Mouse (Mus musculus) CH12.LX (cell line): ENCODE results near the gene Smdt1. TPM values are rescaled to one million over a fixed set of nuclear protein-coding genes. Genes with fewer than 3 reads are reported as not detected.

Source experiments
- DNase-seq: peaks from one replicate; pipeline ENCODE4 v3.0.0-alpha.2; 2013; ENCODE audit errors: extremely low read depth
- H3K27ac ChIP-seq: 2 replicates; pipeline ENCODE4 v1.5.1; 2012; ENCODE audit warnings: low read depth, mild to moderate bottlenecking, control low read depth, moderate library complexity; ENCODE audit not compliant: insufficient read depth
- H3K27me3 ChIP-seq: replicated peaks from 2 replicates; pipeline ENCODE3; 2012; ENCODE audit warnings: inconsistent platforms
- H3K36me3 ChIP-seq, 2 experiments: replicated peaks in 1 of 2; 2 replicates each; pipeline versions ENCODE3 to v1.6.1; 2012; ENCODE audit warnings: inconsistent platforms in 1 of 2, low read length in 1 of 2, mild to moderate bottlenecking in 1 of 2, mixed read lengths in 1 of 2, moderate library complexity in 1 of 2; ENCODE audit not compliant: control insufficient read depth in 1 of 2, insufficient read depth in 1 of 2
- H3K4me1 ChIP-seq, 2 experiments: 2 replicates each; pipeline ENCODE4 v1.6.1; 2012; ENCODE audit warnings: inconsistent platforms in 1 of 2, moderate library complexity in 1 of 2; ENCODE audit not compliant: insufficient read depth in 2 of 2, control insufficient read depth in 1 of 2
- H3K4me2 ChIP-seq: 2 replicates; pipeline ENCODE4 v1.6.1; 2012; ENCODE audit warnings: low read depth, mild to moderate bottlenecking, control low read depth; ENCODE audit not compliant: poor library complexity, insufficient read depth, severe bottlenecking
- H3K4me3 ChIP-seq, 3 experiments: fragments of 150-350 bp in 1 of 3; sonication (generic) in 1 of 3; replicated peaks in 1 of 3; 2 replicates each; pipeline versions ENCODE3 to v1.5.1; 2011 to 2012; ENCODE audit warnings: low read depth in 2 of 3, low read length in 2 of 3, mild to moderate bottlenecking in 2 of 3, moderate library complexity in 2 of 3, control low read depth in 1 of 3, improper control_type of control experiment in 1 of 3, inconsistent platforms in 1 of 3, mixed read lengths in 1 of 3; ENCODE audit not compliant: poor library complexity in 1 of 3
- H3K79me2 ChIP-seq: replicated peaks from 2 replicates; pipeline ENCODE4 v1.6.1; 2012; ENCODE audit warnings: mild to moderate bottlenecking, moderate library complexity; ENCODE audit not compliant: control insufficient read depth, poor library complexity, insufficient read depth, severe bottlenecking; ENCODE audit errors: extremely low read depth
- H3K9ac ChIP-seq: 2 replicates; pipeline ENCODE4 v1.6.1; 2012; ENCODE audit warnings: low read depth, mild to moderate bottlenecking, control low read depth, moderate library complexity; ENCODE audit not compliant: insufficient read depth
- H3K9me3 ChIP-seq: replicated peaks from 2 replicates; pipeline ENCODE3; 2012; ENCODE audit warnings: low read length, inconsistent platforms, mixed read lengths
- BHLHE40 ChIP-seq: IDR thresholded peaks from 2 replicates; pipeline ENCODE4 v1.6.1; 2011; ENCODE audit warnings: mild to moderate bottlenecking, low read depth, low read length, improper control_type of control experiment
- CHD1 ChIP-seq: IDR thresholded peaks from 2 replicates; pipeline ENCODE4 v1.6.1; 2012; ENCODE audit warnings: low read depth, low read length, improper control_type of control experiment, inconsistent platforms
- CHD2 ChIP-seq: IDR thresholded peaks from 2 replicates; pipeline ENCODE4 v1.6.1; 2011; ENCODE audit warnings: low read length, improper control_type of control experiment
- CTCF ChIP-seq, 2 experiments: IDR thresholded peaks in 1 of 2; conservative IDR thresholded peaks in 1 of 2; 2 replicates each; pipeline ENCODE4 v1.5.1; 2011 to 2012; ENCODE audit warnings: low read depth in 2 of 2, low read length in 2 of 2, improper control_type of control experiment in 1 of 2, inconsistent platforms in 1 of 2, mild to moderate bottlenecking in 1 of 2, moderate library complexity in 1 of 2
- E2F4 ChIP-seq: IDR thresholded peaks from 2 replicates; pipeline ENCODE4 v1.6.1; 2011; ENCODE audit warnings: low read depth, low read length, improper control_type of control experiment; ENCODE audit not compliant: insufficient replicate concordance
- EP300 ChIP-seq: IDR thresholded peaks from 2 replicates; pipeline ENCODE4 v1.6.1; 2011; ENCODE audit warnings: low read length, improper control_type of control experiment
- ETS1 ChIP-seq: conservative IDR thresholded peaks from 2 replicates; pipeline ENCODE4 v1.6.1; 2012; ENCODE audit warnings: low read depth, mild to moderate bottlenecking, inconsistent platforms, low read length, improper control_type of control experiment, moderate library complexity
- GABPA ChIP-seq: IDR thresholded peaks from 2 replicates; pipeline ENCODE4 v1.6.1; 2012; ENCODE audit warnings: low read depth, low read length, improper control_type of control experiment, inconsistent platforms; ENCODE audit not compliant: insufficient replicate concordance
- HCFC1 ChIP-seq: IDR thresholded peaks from 2 replicates; pipeline ENCODE4 v1.6.1; 2012; ENCODE audit warnings: low read depth, mild to moderate bottlenecking, inconsistent platforms, low read length, improper control_type of control experiment
- IRF4 ChIP-seq: IDR thresholded peaks from 2 replicates; pipeline ENCODE4 v1.6.1; 2014; ENCODE audit warnings: low read depth, mild to moderate bottlenecking, inconsistent platforms, low read length, improper control_type of control experiment
- JUN ChIP-seq: IDR thresholded peaks from 2 replicates; pipeline ENCODE4 v1.6.1; 2011; ENCODE audit warnings: low read depth, mild to moderate bottlenecking, low read length, improper control_type of control experiment, moderate library complexity; ENCODE audit not compliant: insufficient read depth
- KAT2A ChIP-seq: IDR thresholded peaks from 2 replicates; pipeline ENCODE4 v1.6.1; 2012; ENCODE audit warnings: low read length, improper control_type of control experiment, inconsistent platforms; ENCODE audit not compliant: insufficient replicate concordance
- MAX ChIP-seq: IDR thresholded peaks from 2 replicates; pipeline ENCODE4 v1.6.1; 2011; ENCODE audit warnings: low read length, improper control_type of control experiment
- MEF2A ChIP-seq: IDR thresholded peaks from 2 replicates; pipeline ENCODE4 v1.6.1; 2014; ENCODE audit warnings: low read depth, mild to moderate bottlenecking, inconsistent platforms, low read length, improper control_type of control experiment, borderline replicate concordance
- MXI1 ChIP-seq: IDR thresholded peaks from 2 replicates; pipeline ENCODE4 v1.6.1; 2011; ENCODE audit warnings: mild to moderate bottlenecking, low read depth, low read length, improper control_type of control experiment
- NELFE ChIP-seq: IDR thresholded peaks from 2 replicates; pipeline ENCODE4 v1.6.1; 2011; ENCODE audit warnings: low read depth, low read length, improper control_type of control experiment
- NRF1 ChIP-seq: IDR thresholded peaks from 2 replicates; pipeline ENCODE4 v1.6.1; 2014; ENCODE audit warnings: low read depth, mild to moderate bottlenecking, inconsistent platforms, low read length, improper control_type of control experiment, moderate library complexity
- POLR2A ChIP-seq: IDR thresholded peaks from 2 replicates; pipeline ENCODE4 v1.6.1; 2011; ENCODE audit warnings: low read depth, mild to moderate bottlenecking, improper control_type of control experiment, low read length
- POLR2AphosphoS2 ChIP-seq: IDR thresholded peaks from 2 replicates; pipeline ENCODE4 v1.6.1; 2011; ENCODE audit warnings: low read depth, low read length, improper control_type of control experiment
- RAD21 ChIP-seq: IDR thresholded peaks from 2 replicates; pipeline ENCODE4 v1.6.1; 2011; ENCODE audit warnings: low read depth, mild to moderate bottlenecking, low read length, improper control_type of control experiment, moderate library complexity
- SIN3A ChIP-seq: IDR thresholded peaks from 2 replicates; pipeline ENCODE4 v1.6.1; 2012; ENCODE audit warnings: low read length, improper control_type of control experiment, inconsistent platforms
- SMC3 ChIP-seq: IDR thresholded peaks from 2 replicates; pipeline ENCODE4 v1.6.1; 2011; ENCODE audit warnings: low read depth, low read length, improper control_type of control experiment
- UBTF ChIP-seq: IDR thresholded peaks from 2 replicates; pipeline ENCODE4 v1.6.1; 2012; ENCODE audit warnings: low read depth, mild to moderate bottlenecking, inconsistent platforms, low read length, improper control_type of control experiment, moderate library complexity
- USF1 ChIP-seq: IDR thresholded peaks from 2 replicates; pipeline ENCODE4 v1.6.1; 2014; ENCODE audit warnings: low read depth, mild to moderate bottlenecking, inconsistent platforms, low read length, improper control_type of control experiment
- ZC3H11A ChIP-seq: IDR thresholded peaks from 2 replicates; pipeline ENCODE4 v1.6.1; 2012; ENCODE audit warnings: low read depth, mild to moderate bottlenecking, inconsistent platforms, low read length, improper control_type of control experiment
- ZMIZ1 ChIP-seq: IDR thresholded peaks from 2 replicates; pipeline ENCODE4 v1.6.1; 2012; ENCODE audit warnings: low read depth, mild to moderate bottlenecking, inconsistent platforms, low read length, improper control_type of control experiment
- ZNF384 ChIP-seq: IDR thresholded peaks from 2 replicates; pipeline ENCODE4 v1.6.1; 2012; ENCODE audit warnings: low read depth, low read length, improper control_type of control experiment, inconsistent platforms
- dilution Hi-C: fragments of 300-500 bp; cut with MboI; formaldehyde crosslinking; loops from 2 replicates; pipeline ENCODE4 v1.14.3; 2020; ENCODE audit warnings: low sequenced_read_pairs; ENCODE audit not compliant: extremely low pct_unique_long_range_greater_than_20kb, extremely low pct_ligation_motif_present
- in situ Hi-C: fragments of 300-500 bp; cut with MboI; formaldehyde crosslinking; loops from 3 replicates; pipeline ENCODE4 v1.14.3; 2019; ENCODE audit warnings: low sequenced_read_pairs, low pct_ligation_motif_present, low pct_unique_long_range_greater_than_20kb, mixed read lengths
- polyA plus RNA-seq: library from polyadenylated mRNA; unstranded; fragments of >175 nt; gene quantifications from 2 replicates; pipeline ENCODE4 v1.2.1, GENCODE M21; 2012; ENCODE audit warnings: low read depth; ENCODE audit not compliant: insufficient read length
- total RNA-seq, 2 experiments: library from RNA; depleted of rRNA; stranded (reverse); fragments of 300-350 nt in 1 of 2; fragments of >200 nt in 1 of 2; gene quantifications; 2 replicates each; pipeline ENCODE4 v1.2.3; 2012 to 2014

The Smdt1 gene
- total and polyA plus RNA-seq, 3 experiments = 112 to 171 (median 138) TPM

- Histone ChIP-seq H3K4me1 (no peaks in the 10 kb centered on the region), H3K9me3 (peaks cover 2% of the 10 kb centered on the region), H3K4me3 (no peak overlapping the region), H3K27me3 (peaks cover 64% of the 10 kb centered on the region), H3K36me3 (no peaks in the 10 kb centered on the region), H3K4me2 (no peak overlapping the region), H3K9ac (no peak overlapping the region), H3K27ac (no peak overlapping the region), H3K79me2 (no peaks in the 10 kb centered on the region)
- dilution Hi-C loops (no loop called here), in situ Hi-C loops (loop anchor here (25.0 kb wide), 1 partner anchor 493 kb away; the partner anchor contains the start of gene Cyp2d26)
- no peak for TF ChIP-seq MAX
- TF ChIP-seq KAT2A = no peak
- no peak for TF ChIP-seq MEF2A
- no peak for TF ChIP-seq ZNF384
- no peak for TF ChIP-seq BHLHE40
- TF ChIP-seq ZMIZ1 = no peak
- no peak for TF ChIP-seq POLR2AphosphoS2
- peak; percentile 60 for TF ChIP-seq RAD21
- no peak for TF ChIP-seq EP300
- TF ChIP-seq JUN = no peak
- no peak for TF ChIP-seq CHD1
- TF ChIP-seq GABPA = no peak
- TF ChIP-seq HCFC1 = no peak
- TF ChIP-seq CTCF (conservative IDR thresholded peaks at IDR 0.05 in 1 of 2, IDR thresholded peaks at IDR 0.05 in 1 of 2; ENCODE audit: low read depth in 2 of 2, low read length in 2 of 2) = peak in 1 of 2 experiments; percentile 65; a peak in 2 of 4 replicates
- no peak for TF ChIP-seq NRF1
- TF ChIP-seq UBTF = no peak
- no peak for TF ChIP-seq USF1
- no peak for TF ChIP-seq CHD2
- TF ChIP-seq ETS1 = no peak
- no peak for TF ChIP-seq ZC3H11A
- no peak for TF ChIP-seq NELFE
- peak; percentile 29 for TF ChIP-seq SMC3
- TF ChIP-seq E2F4 = no peak
- TF ChIP-seq MXI1 = no peak
- no peak for TF ChIP-seq POLR2A
- TF ChIP-seq SIN3A = no peak
- TF ChIP-seq IRF4 = no peak
- DNase-seq = no peak
These were observed 44.7 kb upstream of the Smdt1 start for GRCm38 (mm10) chr15:82294059-82294458.
